Mouse (Mus musculus) MEL (cell line): ENCODE results near the gene Olfr229.
"Not testable (repeated sequence)": the region's sequence is repeated elsewhere in the genome, so short reads cannot be mapped to it uniquely, and the experiment has no call there.

Experiments
- CTCF ChIP-seq, 3 experiments: IDR thresholded peaks in 2 of 3; conservative IDR thresholded peaks in 1 of 3; 2 replicates each; pipeline ENCODE4 v1.5.1; 2011 to 2012; ENCODE audit warnings: low read length in 3 of 3, low read depth in 2 of 3, mild to moderate bottlenecking in 2 of 3, improper control_type of control experiment in 1 of 3, inconsistent platforms in 1 of 3, mixed read lengths in 1 of 3, moderate library complexity in 1 of 3; ENCODE audit not compliant: control insufficient read depth in 1 of 3, insufficient read depth in 1 of 3, poor library complexity in 1 of 3, severe bottlenecking in 1 of 3
- E2F4 ChIP-seq: IDR thresholded peaks from 2 replicates; pipeline ENCODE4 v1.6.1; 2011; ENCODE audit warnings: low read depth, low read length, improper control_type of control experiment, borderline replicate concordance
- GABPA ChIP-seq: IDR thresholded peaks from 2 replicates; pipeline ENCODE4 v1.6.1; 2012; ENCODE audit warnings: low read depth, mild to moderate bottlenecking, inconsistent platforms, low read length, improper control_type of control experiment, moderate library complexity
- MAX ChIP-seq: IDR thresholded peaks from 2 replicates; pipeline ENCODE4 v1.6.1; 2011; ENCODE audit warnings: low read length, improper control_type of control experiment
- MYB ChIP-seq: IDR thresholded peaks from 2 replicates; pipeline ENCODE4 v1.6.1; 2011; ENCODE audit warnings: mild to moderate bottlenecking, low read depth, low read length, improper control_type of control experiment
- MYC ChIP-seq: IDR thresholded peaks from 2 replicates; pipeline ENCODE4 v1.6.1; 2011; ENCODE audit warnings: low read depth, mild to moderate bottlenecking, low read length, improper control_type of control experiment, moderate library complexity
- POLR2A ChIP-seq, 2 experiments: IDR thresholded peaks; 2 replicates each; pipeline ENCODE4 v1.6.1; 2011 to 2012; ENCODE audit warnings: low read length in 2 of 2, mild to moderate bottlenecking in 2 of 2, control low read depth in 1 of 2, improper control_type of control experiment in 1 of 2, low read depth in 1 of 2, moderate library complexity in 1 of 2; ENCODE audit not compliant: control insufficient read depth in 1 of 2, insufficient read depth in 1 of 2, poor library complexity in 1 of 2
- POLR2AphosphoS2 ChIP-seq: IDR thresholded peaks from 2 replicates; pipeline ENCODE4 v1.6.1; 2011; ENCODE audit warnings: low read length, improper control_type of control experiment
- POLR2AphosphoS5 ChIP-seq: IDR thresholded peaks from 2 replicates; pipeline ENCODE4 v1.6.1; 2012; ENCODE audit warnings: low read depth, borderline replicate concordance, mild to moderate bottlenecking, inconsistent platforms, low read length, moderate library complexity, mixed read lengths
- SIN3A ChIP-seq: IDR thresholded peaks from 2 replicates; pipeline ENCODE4 v1.6.1; 2012; ENCODE audit warnings: low read length, improper control_type of control experiment, inconsistent platforms
- TCF12 ChIP-seq: IDR thresholded peaks from 2 replicates; pipeline ENCODE4 v1.6.1; 2014; ENCODE audit warnings: low read depth, mild to moderate bottlenecking, inconsistent platforms, low read length, improper control_type of control experiment, moderate library complexity
- UBTF ChIP-seq: IDR thresholded peaks from 2 replicates; pipeline ENCODE4 v1.6.1; 2012; ENCODE audit warnings: low read depth, mild to moderate bottlenecking, inconsistent platforms, low read length, improper control_type of control experiment, moderate library complexity, borderline replicate concordance; ENCODE audit not compliant: insufficient read depth
- USF1 ChIP-seq: IDR thresholded peaks from 2 replicates; pipeline ENCODE4 v1.6.1; 2014; ENCODE audit warnings: low read depth, mild to moderate bottlenecking, inconsistent platforms, low read length, improper control_type of control experiment, moderate library complexity

DNA sequence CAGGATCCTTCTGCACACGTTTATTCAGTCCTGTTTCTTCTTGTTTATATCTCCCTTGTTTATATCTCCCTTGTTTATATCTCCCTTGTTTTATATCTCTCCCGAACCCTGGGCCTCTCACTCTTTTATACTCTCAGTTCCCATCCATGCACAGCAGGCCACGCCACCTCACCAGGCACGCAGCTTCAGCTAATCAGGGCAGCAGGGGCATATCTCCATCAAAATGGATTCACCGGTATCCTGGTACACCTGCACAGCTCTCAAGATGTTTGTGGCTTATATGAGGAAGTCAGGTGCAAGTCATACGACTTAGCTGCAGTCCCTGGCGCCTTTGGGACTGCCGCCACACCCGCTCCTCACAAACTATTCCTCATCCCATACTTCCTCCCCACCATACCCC is 53.9 kb downstream of the Olfr229 start, which contains the start of gene Olfr976:
- not testable (repeated sequence) for TF ChIP-seq POLR2A (IDR thresholded peaks at IDR 0.05; ENCODE audit: control insufficient read depth in 1 of 2, insufficient read depth in 1 of 2, low read depth in 1 of 2, low read length in 2 of 2, poor library complexity in 1 of 2); CTCF (IDR thresholded peaks at IDR 0.05 in 2 of 3, conservative IDR thresholded peaks at IDR 0.05 in 1 of 3; ENCODE audit: control insufficient read depth in 1 of 3, insufficient read depth in 1 of 3, low read depth in 2 of 3, low read length in 3 of 3, poor library complexity in 1 of 3, severe bottlenecking in 1 of 3); UBTF; MYB; E2F4; POLR2AphosphoS5; TCF12; MAX; USF1; MYC; SIN3A; GABPA; POLR2AphosphoS2
